Mouse (Mus musculus): ENCODE measurements at regions not wholly inside any gene's neighbourhood (a gene's known extent, or its start where the extent isn't known, plus 50 kb on each side); places are given as distances from the start of the nearest gene placed in this dataset.
"Not testable (repeated sequence)": the region's sequence is repeated elsewhere in the genome, so short reads cannot be mapped to it uniquely, and the experiment has no call there.

DNA sequence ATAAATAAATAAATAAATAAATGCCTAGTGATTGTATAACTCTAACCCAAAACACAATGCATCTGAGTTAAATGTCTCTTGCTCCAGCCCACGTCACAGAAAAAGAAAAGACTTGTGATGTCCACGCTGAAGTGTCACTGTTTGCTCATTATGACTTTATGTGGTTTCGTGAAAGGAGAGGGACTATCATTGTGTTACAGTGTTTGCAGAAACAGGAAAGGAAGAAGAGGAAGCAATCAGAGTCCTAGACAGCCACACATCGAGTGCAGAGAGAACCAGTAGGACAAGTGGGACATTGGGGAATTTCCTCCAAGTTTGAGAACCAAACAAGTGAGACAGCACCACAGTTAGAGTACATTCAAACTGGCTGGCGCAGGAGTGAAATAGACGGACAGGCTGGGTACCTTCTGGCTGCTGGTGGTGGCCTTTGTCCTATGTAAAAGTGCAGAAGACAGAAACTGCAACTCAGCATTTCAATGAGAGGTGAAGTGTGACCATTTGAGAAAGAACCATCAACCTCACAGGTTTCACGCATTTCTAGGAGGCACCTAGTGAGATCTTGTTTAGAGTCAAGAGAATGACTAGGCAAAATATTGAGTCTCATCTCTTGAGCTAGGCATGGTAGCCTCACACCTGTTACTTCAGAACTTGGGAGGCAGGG lies 59.6 kb downstream of the Fasl start:
- Histone ChIP-seq H3K4me1 (replicated peaks) (no peaks in the 10 kb centered on the region), H3K27me3 (no peaks in the 10 kb centered on the region), H3K27ac (no peak overlapping the region), H3K9me3 (no peaks in the 10 kb centered on the region), H3K9ac (no peak overlapping the region), H3K4me3 (no peak overlapping the region), H3K36me3 (no peaks in the 10 kb centered on the region), H3K4me2 (no peak overlapping the region)
- ATAC-seq (ENCODE audit: low FRiP score), result no peak
- 87% methylated on average over 7 of the region's 7 CpGs for WGBS

DNA sequence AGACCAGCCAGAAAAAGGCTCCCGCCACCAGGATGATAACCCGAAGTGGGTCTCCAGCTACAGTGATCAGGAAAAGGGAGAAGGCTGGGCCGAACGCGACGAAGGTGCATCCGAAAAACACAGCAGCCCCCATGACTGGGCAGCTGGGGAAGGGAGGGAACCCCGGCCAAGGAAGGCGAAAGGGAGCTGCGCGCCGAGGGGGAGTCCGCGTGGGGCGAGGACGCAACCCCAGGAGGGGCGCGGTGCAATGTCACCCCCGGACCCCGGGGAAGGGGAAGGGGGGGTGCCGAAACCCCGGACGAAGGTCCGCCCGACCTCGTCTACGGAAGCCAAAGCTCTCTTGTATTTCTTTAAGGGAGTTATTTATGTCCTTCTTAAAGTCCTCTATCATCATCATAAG lies 60.9 kb downstream of the Fasl start:
- not testable (repeated sequence) for H3K4me3 ChIP-seq; H3K27me3 ChIP-seq; H3K36me3 ChIP-seq; ATAC-seq (ENCODE audit: low FRiP score); H3K9me3 ChIP-seq; H3K4me2 ChIP-seq; H3K27ac ChIP-seq; H3K9ac ChIP-seq; H3K4me1 ChIP-seq (replicated peaks)
- 88% methylated on average over 13 of the region's 27 CpGs for WGBS

DNA sequence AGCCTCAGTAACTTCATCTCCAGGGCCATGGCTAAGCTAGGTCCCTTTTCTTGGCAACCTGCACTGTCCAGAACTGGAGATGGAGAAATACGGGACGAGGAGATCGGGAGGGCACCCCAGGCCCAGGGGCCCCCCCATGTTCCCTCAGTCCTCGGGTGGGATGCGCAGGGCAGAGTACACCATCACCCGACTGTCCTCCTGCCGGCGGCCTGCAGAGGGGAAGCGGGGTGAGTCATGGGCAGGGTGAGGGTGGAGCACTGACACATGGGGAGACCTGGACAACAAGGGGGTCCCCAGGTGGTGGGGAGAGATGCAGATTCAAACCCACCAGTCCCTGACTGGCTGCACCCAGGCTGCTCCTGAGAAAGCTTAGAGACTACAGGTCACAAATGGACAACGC lies 62.2 kb downstream of the Fasl start:
- H3K4me1 ChIP-seq (replicated peaks), result not testable (repeated sequence)
- peak; percentile 57; the same call in 1 of the 2 replicates for ATAC-seq (ENCODE audit: low FRiP score)

DNA sequence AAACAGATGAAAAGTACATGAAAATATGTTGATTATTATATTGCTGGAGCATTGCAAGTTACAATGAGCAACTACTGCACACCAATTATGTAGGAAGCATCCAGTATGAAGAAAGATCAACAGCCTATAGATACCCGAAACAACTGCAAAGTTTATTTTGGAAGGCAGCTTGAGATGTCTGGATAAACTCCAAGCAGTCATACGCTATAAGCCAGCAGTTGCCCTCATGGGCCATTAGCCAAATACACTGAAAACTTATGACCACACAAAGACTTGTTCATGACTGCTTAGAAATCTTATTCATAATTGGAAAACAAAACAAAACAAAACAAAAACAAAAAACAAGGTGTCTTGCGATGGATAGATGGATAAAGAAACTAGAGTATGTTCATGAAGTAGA lies 68.4 kb downstream of the Fasl start:
- H3K9me3 ChIP-seq, result no peaks in the 10 kb centered on the region
- ATAC-seq (ENCODE audit: low FRiP score), result no peak
- H3K36me3 ChIP-seq, result no peaks in the 10 kb centered on the region
- no peaks in the 10 kb centered on the region for H3K4me1 ChIP-seq (replicated peaks)
- H3K4me3 ChIP-seq, result no peak overlapping the region
- H3K9ac ChIP-seq, result no peak overlapping the region
- no peaks in the 10 kb centered on the region for H3K27me3 ChIP-seq
- H3K27ac ChIP-seq, result no peak overlapping the region
- WGBS, result 83% methylated on average over 3 of the region's 3 CpGs
- H3K4me2 ChIP-seq, result no peak overlapping the region

More for the DNA sequence above, 62.2 kb downstream of the Fasl start:
- H3K36me3 ChIP-seq, H3K4me2 ChIP-seq, H3K9ac ChIP-seq, H3K27me3 ChIP-seq, H3K4me3 ChIP-seq, H3K9me3 ChIP-seq, H3K27ac ChIP-seq: not testable (repeated sequence)
- 100% methylated on average over 1 of the region's 10 CpGs for WGBS

DNA sequence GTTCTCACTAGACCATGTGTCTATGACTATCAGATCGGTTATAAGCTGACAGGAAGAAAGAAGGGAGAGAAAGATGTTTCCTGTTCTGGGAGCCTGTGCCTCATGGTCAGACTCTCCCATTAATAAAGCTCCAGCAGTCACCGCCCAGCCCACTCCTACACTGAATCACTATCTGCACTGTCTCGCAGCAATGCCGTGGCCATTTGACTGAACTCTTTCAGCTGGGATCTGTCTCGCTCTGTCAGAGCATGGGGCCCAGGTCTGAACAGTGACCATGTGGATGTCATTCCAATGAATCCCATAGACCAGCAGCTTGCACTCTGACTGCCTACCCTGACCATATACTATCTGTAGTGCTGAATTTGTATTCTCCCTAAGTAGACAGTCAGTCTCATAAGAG lies 70.0 kb downstream of the Fasl start:
- H3K27me3 ChIP-seq, result no peaks in the 10 kb centered on the region
- H3K36me3 ChIP-seq, result no peaks in the 10 kb centered on the region
- no peak for ATAC-seq (ENCODE audit: low FRiP score)
- no peaks in the 10 kb centered on the region for H3K9me3 ChIP-seq
- WGBS, result 66% methylated on average over 5 of the region's 5 CpGs
- H3K4me3 ChIP-seq, result no peak overlapping the region
- no peak overlapping the region for H3K27ac ChIP-seq
- H3K4me1 ChIP-seq (replicated peaks), result no peaks in the 10 kb centered on the region
- no peak overlapping the region for H3K9ac ChIP-seq
- H3K4me2 ChIP-seq, result no peak overlapping the region

DNA sequence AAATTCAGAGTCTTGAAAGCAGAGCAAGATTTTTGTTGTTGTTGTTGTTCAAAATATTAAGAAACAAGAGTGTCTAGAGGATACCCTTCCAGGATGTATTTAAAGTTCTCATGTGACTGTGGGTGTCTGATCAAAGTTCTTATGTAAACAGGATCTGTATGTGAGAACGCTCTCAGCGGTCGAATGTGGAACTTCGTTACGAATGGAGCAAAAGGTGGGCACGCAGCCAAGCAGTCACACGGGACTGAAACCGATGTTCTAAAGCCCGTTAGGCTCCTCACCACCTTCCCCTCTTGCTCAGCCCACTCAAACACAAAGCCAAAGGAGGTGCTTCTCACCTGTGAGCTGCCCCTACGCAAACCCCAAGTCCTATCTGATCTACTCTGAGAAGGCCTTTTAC lies 75.4 kb downstream of the Fasl start:
- no peaks in the 10 kb centered on the region for H3K9me3 ChIP-seq
- no peak overlapping the region for H3K27ac ChIP-seq
- no peak overlapping the region for H3K4me3 ChIP-seq
- 80% methylated on average over 10 of the region's 10 CpGs for WGBS
- no peaks in the 10 kb centered on the region for H3K4me1 ChIP-seq (replicated peaks)
- ATAC-seq (ENCODE audit: low FRiP score), result no peak
- no peak overlapping the region for H3K4me2 ChIP-seq
- no peaks in the 10 kb centered on the region for H3K27me3 ChIP-seq
- H3K36me3 ChIP-seq, result no peaks in the 10 kb centered on the region
- no peak overlapping the region for H3K9ac ChIP-seq

DNA sequence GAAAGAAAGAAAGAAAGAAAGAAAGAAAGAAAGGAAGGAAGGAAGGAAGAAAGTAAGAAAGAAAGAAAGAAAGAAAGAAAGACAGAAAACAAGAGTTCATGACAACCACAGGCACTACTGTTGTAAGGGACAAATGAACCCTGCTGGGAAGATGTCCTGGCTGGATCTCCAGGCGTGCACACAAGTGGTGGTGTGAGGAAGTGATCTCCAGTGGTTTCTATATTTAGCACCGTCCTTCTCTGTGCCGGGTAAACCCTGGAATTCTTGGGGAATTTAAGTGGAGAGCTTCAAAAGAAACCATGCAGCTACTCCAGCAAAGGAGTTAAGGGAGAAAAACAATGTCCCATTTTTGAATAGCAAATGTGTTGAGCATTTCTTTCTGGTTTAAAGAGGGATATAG lies 76.0 kb downstream of the Fasl start:
- no peak overlapping the region for H3K9ac ChIP-seq
- ATAC-seq (ENCODE audit: low FRiP score), result no peak
- 48% methylated on average over 3 of the region's 3 CpGs for WGBS
- H3K9me3 ChIP-seq, result no peaks in the 10 kb centered on the region
- H3K4me2 ChIP-seq, result no peak overlapping the region
- no peak overlapping the region for H3K4me3 ChIP-seq
- no peaks in the 10 kb centered on the region for H3K27me3 ChIP-seq
- H3K4me1 ChIP-seq (replicated peaks), result no peaks in the 10 kb centered on the region
- H3K27ac ChIP-seq, result no peak overlapping the region
- H3K36me3 ChIP-seq, result no peaks in the 10 kb centered on the region

DNA sequence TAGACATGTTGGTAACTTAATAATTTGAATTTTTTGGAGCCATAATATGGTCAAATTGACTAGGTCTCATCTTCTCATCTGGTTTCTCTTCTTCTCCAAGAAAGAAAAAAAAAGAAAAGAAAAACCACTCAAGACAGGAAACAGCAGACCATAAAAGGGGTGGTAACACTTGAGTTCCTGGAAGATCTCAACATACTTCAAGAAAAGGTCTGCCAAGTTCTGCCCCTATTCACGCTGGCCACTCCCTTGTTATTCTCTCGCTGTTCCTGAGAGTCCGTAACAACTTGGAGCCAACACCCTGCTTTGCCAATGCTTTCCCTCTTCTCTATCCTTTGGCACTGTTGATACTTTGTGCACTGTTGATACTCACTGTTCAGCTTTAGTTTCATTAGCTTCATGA lies 81.2 kb downstream of the Fasl start:
- no peak overlapping the region for H3K9ac ChIP-seq
- H3K4me1 ChIP-seq (replicated peaks), result no peaks in the 10 kb centered on the region
- no peak overlapping the region for H3K27ac ChIP-seq
- no peaks in the 10 kb centered on the region for H3K27me3 ChIP-seq
- ATAC-seq (ENCODE audit: low FRiP score), result no peak
- WGBS, result 92% methylated on average over 3 of the region's 3 CpGs
- H3K9me3 ChIP-seq, result no peaks in the 10 kb centered on the region
- no peak overlapping the region for H3K4me2 ChIP-seq
- no peak overlapping the region for H3K4me3 ChIP-seq
- H3K36me3 ChIP-seq, result no peaks in the 10 kb centered on the region

DNA sequence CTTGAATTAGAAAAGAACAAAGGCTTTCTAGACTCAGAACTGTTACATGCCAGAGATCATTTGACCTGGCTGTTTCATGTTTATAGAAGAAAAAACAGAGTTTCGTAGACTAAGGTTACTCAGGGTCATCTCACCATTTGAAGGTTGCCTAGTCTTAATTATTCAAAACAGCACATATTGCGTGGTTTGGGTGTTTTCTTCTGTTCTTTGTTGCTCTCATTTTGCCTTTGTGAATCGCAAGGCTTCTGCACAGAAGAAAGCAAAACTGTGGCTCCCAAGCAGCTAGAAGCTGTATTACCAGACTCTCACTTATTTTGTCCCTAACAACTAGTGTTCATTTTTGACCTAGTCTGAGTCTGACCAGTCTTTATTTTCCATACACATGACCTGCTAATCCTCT lies 83.3 kb downstream of the Fasl start:
- H3K36me3 ChIP-seq, result no peaks in the 10 kb centered on the region
- H3K4me3 ChIP-seq, result no peak overlapping the region
- H3K27ac ChIP-seq, result no peak overlapping the region
- WGBS, result 78% methylated on average over 3 of the region's 3 CpGs
- H3K4me1 ChIP-seq (replicated peaks), result no peaks in the 10 kb centered on the region
- no peak for ATAC-seq (ENCODE audit: low FRiP score)
- H3K27me3 ChIP-seq, result no peaks in the 10 kb centered on the region
- no peaks in the 10 kb centered on the region for H3K9me3 ChIP-seq
- H3K4me2 ChIP-seq, result no peak overlapping the region
- H3K9ac ChIP-seq, result no peak overlapping the region

DNA sequence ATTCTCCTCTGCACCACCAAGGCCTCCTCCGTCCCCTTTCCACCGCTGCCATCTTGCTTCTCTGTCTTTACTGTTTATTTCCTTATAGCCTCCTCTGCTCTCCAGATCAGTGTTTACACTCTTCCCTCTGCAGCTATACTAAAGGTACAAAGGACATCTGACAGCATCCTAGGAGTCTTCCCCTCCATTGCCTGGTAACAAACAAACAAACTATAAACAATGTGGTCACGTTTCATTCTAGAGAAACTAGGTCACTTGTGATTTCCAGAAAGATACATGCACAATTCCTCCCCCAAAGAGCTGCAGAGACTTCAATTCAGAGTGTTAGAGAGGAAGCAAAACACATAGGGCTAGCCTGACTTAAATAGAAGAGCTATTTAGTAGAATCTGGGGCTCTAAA lies 83.8 kb downstream of the Fasl start:
- Histone ChIP-seq H3K27me3 (no peaks in the 10 kb centered on the region), H3K9me3 (no peaks in the 10 kb centered on the region), H3K9ac (no peak overlapping the region), H3K4me2 (no peak overlapping the region), H3K27ac (no peak overlapping the region), H3K4me3 (no peak overlapping the region), H3K36me3 (no peaks in the 10 kb centered on the region), H3K4me1 (replicated peaks) (no peaks in the 10 kb centered on the region)
- no peak for ATAC-seq (ENCODE audit: low FRiP score)
- 76% methylated on average over 3 of the region's 3 CpGs for WGBS

DNA sequence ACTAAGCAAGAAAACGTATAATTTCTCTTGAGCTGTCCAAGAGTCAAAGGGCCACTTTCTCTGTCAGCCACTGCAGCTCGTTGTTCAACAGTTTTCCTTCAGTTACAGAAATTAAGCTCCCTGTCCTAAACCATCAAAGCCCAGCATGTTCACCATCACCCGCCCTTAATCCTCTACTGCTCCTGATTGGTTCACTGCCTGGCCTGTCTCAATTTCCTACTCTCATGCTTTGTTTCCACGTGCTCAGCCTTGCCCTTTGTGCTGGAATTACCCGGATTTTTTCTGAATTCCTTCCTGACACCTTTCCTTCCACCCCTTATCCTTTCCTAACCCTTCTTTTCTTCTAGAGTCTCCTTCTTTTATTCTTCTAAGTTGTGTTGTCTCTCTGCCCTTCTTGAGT lies 92.4 kb downstream of the Fasl start:
- Histone ChIP-seq H3K27ac (no peak overlapping the region), H3K27me3 (no peaks in the 10 kb centered on the region), H3K4me3 (no peak overlapping the region), H3K4me1 (replicated peaks) (no peaks in the 10 kb centered on the region), H3K36me3 (no peaks in the 10 kb centered on the region), H3K4me2 (no peak overlapping the region), H3K9ac (no peak overlapping the region), H3K9me3 (no peaks in the 10 kb centered on the region)
- no peak for ATAC-seq (ENCODE audit: low FRiP score)
- 42% methylated on average over 5 of the region's 5 CpGs for WGBS

DNA sequence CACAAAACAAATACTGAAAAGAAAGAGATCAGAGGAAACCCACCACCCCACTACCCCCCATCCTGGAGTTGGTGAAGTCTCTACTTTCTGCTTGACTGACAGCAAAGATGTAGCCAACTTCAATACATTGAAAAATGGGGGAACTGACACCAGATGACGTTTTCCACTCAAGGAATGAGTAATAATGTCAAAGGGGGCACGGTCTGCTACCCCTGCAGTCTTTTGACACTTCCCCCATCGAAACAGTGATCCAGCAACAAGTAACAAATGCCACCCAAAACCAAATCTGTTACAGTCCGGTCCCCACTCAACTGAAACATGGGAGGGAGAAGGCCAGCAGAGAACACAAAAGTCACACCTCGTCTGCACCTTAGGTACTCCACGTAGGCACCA lies 94.5 kb downstream of the Fasl start:
- Histone ChIP-seq H3K4me3 (no peak overlapping the region), H3K27me3 (no peaks in the 10 kb centered on the region), H3K4me2 (no peak overlapping the region), H3K27ac (no peak overlapping the region), H3K9ac (no peak overlapping the region), H3K4me1 (replicated peaks) (no peaks in the 10 kb centered on the region), H3K9me3 (no peaks in the 10 kb centered on the region), H3K36me3 (no peaks in the 10 kb centered on the region)
- no peak for ATAC-seq (ENCODE audit: low FRiP score)
- 74% methylated on average over 6 of the region's 6 CpGs for WGBS

DNA sequence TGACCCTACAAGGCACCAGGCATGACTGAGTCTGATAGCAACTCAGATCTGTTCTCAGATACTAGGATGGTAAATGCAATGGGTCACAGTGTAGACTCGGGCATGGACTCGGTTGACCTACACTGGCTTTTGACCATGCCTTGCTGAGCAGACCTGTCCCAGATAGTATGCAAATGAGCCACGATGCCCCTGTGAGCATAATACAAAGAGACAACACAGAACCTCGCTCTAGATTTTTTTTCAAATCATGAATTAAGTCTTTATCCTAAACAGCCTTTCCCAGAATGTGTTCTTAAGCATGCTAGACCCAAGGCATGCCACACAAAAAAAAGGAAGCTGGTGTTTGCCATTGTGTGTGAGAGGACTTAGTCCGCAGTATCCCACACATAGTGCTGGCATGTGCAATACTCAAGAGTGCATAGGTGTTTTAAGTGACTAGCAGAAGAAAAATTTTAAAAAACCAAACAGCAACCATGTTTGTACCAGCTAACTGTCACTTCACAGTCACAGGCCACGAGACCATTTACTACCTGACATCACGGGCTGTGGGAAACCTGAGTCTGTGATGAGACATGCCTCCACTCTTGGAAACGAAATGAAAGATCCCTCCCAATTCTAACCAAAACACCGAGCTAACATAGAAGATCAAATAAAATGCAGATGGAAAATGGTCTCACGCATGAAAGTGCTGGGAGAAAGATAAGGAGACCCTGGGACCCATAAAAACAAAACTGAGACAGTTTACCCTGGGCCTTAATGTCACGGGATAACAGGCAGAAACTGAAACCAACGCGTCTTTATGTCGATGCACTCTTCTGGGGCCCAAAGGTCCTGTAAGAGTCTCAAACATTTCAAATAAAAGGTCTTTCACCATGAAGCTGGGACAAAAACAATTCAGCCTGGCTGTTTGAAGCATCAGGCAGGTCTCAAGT lies 95.2 kb downstream of the Fasl start:
- Histone ChIP-seq H3K9me3 (no peaks in the 10 kb centered on the region), H3K4me1 (replicated peaks) (no peaks in the 10 kb centered on the region)
- WGBS, result 81% methylated on average over 14 of the region's 14 CpGs

More for the DNA sequence above, 95.2 kb downstream of the Fasl start:
- no peak overlapping the region for H3K4me3 ChIP-seq
- ATAC-seq (ENCODE audit: low FRiP score), result no peak
- H3K36me3 ChIP-seq, result no peaks in the 10 kb centered on the region
- H3K27ac ChIP-seq, result no peak overlapping the region
- no peak overlapping the region for H3K4me2 ChIP-seq
- no peak overlapping the region for H3K9ac ChIP-seq
- H3K27me3 ChIP-seq, result no peaks in the 10 kb centered on the region

All from hindbrain, embryonic 13.5 days (tissue).